Mouse (Mus musculus) forebrain, embryonic 16.5 days (tissue): ENCODE results near the gene Col4a1. TPM values are rescaled to one million over a fixed set of nuclear protein-coding genes. Genes with fewer than 3 reads are reported as not detected.

ENCODE experiments used
- ATAC-seq: fragments of 200-750 bp; cut with Nextera tagmentation; 2 replicates; pipeline ENCODE4 v1.8.0; 2017; ENCODE audit warnings: mild to moderate bottlenecking, moderate library complexity
- H3K27ac ChIP-seq: fragments of 300-500 bp; sonication (generic); 2 replicates; pipeline ENCODE4 v1.5.1; 2014; ENCODE audit warnings: low read length, control low read depth
- H3K27me3 ChIP-seq: fragments of 300-500 bp; sonication (generic); replicated peaks from 2 replicates; pipeline ENCODE4 v1.6.1; 2014; ENCODE audit warnings: low read length; ENCODE audit not compliant: control insufficient read depth, insufficient read depth
- H3K36me3 ChIP-seq: fragments of 300-500 bp; sonication (generic); 2 replicates; pipeline ENCODE4 v1.6.1; 2014; ENCODE audit not compliant: control insufficient read depth, insufficient read depth
- H3K4me1 ChIP-seq: fragments of 300-500 bp; sonication (generic); replicated peaks from 2 replicates; pipeline ENCODE4 v1.6.1; 2014; ENCODE audit warnings: low read length; ENCODE audit not compliant: control insufficient read depth, insufficient read depth
- H3K4me2 ChIP-seq: fragments of 300-500 bp; sonication (generic); 2 replicates; pipeline ENCODE4 v1.6.1; 2014; ENCODE audit warnings: mild to moderate bottlenecking, low read length, control low read depth
- H3K4me3 ChIP-seq: fragments of 300-500 bp; sonication (generic); replicated peaks from 2 replicates; pipeline ENCODE4 v1.5.1; 2014; ENCODE audit warnings: mild to moderate bottlenecking, low read length, control low read depth
- H3K9ac ChIP-seq: fragments of 300-500 bp; sonication (generic); replicated peaks from 2 replicates; pipeline ENCODE4 v1.6.1; 2014; ENCODE audit warnings: low read depth, low read length, control low read depth
- H3K9me3 ChIP-seq: fragments of 300-500 bp; sonication (generic); 2 replicates; pipeline ENCODE4 v1.6.1; 2016; ENCODE audit warnings: low read length; ENCODE audit not compliant: control insufficient read depth
- WGBS: fragments of 180-500 bp; shearing (Covaris S2); extraction: QIAGEN DNeasy Blood & Tissue Kit; methylation state at CpG from one replicate; pipeline ENCODE4 v1.1.7; 2014; 5-methylcytosine and 5-hydroxymethylcytosine counted together
- polyA plus RNA-seq: library from polyadenylated mRNA; unstranded; fragments of >200 nt; fragmentation: Nextera tagmentation; extraction: Ambion mirVana; gene quantifications from 2 replicates; pipeline ENCODE4 v1.2.1, GENCODE M21; 2015

Col4a1 gene
- polyA plus RNA-seq, 1 experiment from 2014 or later, result 69.0 TPM

DNA sequence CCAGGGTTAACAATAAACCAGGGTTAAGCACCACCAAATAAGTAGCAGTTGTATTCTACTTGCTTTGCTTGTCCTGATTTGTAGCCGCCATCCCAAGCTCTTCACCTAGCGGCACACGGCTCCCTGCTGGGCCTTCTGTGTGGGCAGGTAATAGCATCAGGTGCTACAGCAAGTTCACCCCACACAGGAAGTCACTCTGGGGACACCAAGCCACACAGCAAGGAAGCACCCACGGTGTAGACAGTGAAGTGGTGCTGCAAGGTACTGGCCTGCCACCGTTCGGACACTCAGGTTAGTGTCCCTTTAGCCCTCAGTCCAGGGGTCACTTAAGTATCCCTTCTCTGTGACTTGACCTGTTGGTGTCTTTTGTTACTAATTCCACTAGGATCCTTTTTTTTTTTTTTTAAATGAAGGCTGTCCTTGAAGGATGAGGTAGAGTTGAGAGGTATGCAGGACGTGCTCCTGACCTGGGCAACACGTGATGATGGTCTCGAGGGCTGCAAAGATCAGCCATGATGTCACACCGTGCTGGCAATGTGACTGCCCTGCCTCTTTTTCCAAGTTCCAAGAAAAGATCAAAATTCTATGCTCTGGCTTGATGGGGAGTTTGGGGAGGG lies 57.6 kb downstream of the Col4a1 start:
- Histone ChIP-seq H3K4me3 (no peak overlapping the region), H3K9ac (no peak overlapping the region), H3K36me3 (no peaks in the 10 kb centered on the region), H3K27ac (no peak overlapping the region), H3K4me1 (no peaks in the 10 kb centered on the region), H3K4me2 (no peak overlapping the region), H3K27me3 (no peaks in the 10 kb centered on the region), H3K9me3 (no peaks in the 10 kb centered on the region)
- ATAC-seq, result no peak
- 83% methylated on average over 10 of the region's 10 CpGs for WGBS

GRCm38 (mm10) chr8:11254510-11254909 lies 58.1 kb downstream of the Col4a1 start:
- ATAC-seq, result no peak
- Histone ChIP-seq H3K4me3 (no peak overlapping the region), H3K36me3 (no peaks in the 10 kb centered on the region), H3K4me2 (no peak overlapping the region), H3K27me3 (no peaks in the 10 kb centered on the region), H3K4me1 (no peaks in the 10 kb centered on the region), H3K9me3 (no peaks in the 10 kb centered on the region), H3K27ac (no peak overlapping the region), H3K9ac (no peak overlapping the region)
- 64% methylated on average over 2 of the region's 2 CpGs for WGBS

DNA sequence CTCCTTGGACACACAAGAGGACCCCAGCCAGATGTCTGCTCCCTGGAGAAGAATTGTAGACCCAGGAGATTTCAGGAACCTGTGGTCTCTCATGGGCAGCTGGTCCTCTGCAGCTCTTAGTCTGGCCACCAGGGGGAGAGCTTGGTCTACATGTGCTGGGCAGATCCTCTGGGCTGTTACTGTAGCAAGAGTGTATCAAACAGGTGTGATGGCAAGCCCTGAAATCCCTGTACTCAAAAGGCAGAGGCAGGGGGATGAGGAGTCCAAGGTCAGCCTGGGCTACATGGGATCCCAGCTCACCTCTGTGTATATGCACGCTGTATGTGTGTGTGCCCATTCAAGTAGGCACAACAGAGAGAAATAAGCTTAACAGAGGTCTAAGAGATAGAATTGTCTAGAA lies 59.1 kb downstream of the Col4a1 start:
- H3K9ac ChIP-seq, result no peak overlapping the region
- ATAC-seq, result peak; percentile 80
- no peak overlapping the region for H3K4me2 ChIP-seq
- no peaks in the 10 kb centered on the region for H3K36me3 ChIP-seq
- H3K4me3 ChIP-seq, result no peak overlapping the region
- 57% methylated on average over 1 of the region's 1 CpGs for WGBS
- no peak overlapping the region for H3K27ac ChIP-seq
- no peaks in the 10 kb centered on the region for H3K4me1 ChIP-seq
- H3K27me3 ChIP-seq, result no peaks in the 10 kb centered on the region
- H3K9me3 ChIP-seq, result no peaks in the 10 kb centered on the region

GRCm38 (mm10) chr8:11253041-11253440 lies 59.6 kb downstream of the Col4a1 start:
- no peak for ATAC-seq
- Histone ChIP-seq H3K36me3 (no peaks in the 10 kb centered on the region), H3K27ac (no peak overlapping the region), H3K9me3 (no peaks in the 10 kb centered on the region), H3K27me3 (no peaks in the 10 kb centered on the region), H3K4me1 (no peaks in the 10 kb centered on the region), H3K9ac (no peak overlapping the region), H3K4me2 (no peak overlapping the region), H3K4me3 (no peak overlapping the region)
- 88% methylated on average over 10 of the region's 10 CpGs for WGBS

DNA sequence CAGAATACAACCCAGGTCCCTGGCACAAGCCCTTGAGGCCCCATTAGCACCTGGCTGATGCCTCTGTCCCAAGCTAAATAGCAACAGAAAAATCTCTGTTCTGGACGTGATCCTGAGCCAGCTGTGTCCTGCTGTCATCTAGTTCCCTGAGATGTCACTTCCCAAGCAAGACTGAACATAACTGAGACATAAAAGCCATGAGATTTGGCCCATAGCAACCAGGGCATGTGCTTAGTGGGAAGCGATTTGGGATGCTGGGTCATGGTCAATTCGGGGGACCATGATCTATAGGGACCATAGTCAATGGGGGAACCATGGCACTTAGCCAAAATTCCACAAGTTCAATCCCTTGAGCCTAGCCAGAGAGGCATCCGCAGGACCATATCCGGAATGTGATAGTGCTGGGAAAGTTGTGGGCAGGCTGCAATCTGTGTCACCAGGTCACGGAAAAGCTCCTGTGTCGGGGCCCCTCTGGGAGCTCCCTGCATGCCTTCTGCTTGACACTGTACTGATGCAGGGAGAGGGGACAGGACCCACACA lies 60.3 kb downstream of the Col4a1 start:
- Histone ChIP-seq H3K9ac (no peak overlapping the region), H3K9me3 (no peaks in the 10 kb centered on the region), H3K4me1 (no peaks in the 10 kb centered on the region), H3K36me3 (no peaks in the 10 kb centered on the region), H3K27me3 (no peaks in the 10 kb centered on the region), H3K4me3 (no peak overlapping the region), H3K4me2 (no peak overlapping the region), H3K27ac (no peak overlapping the region)
- 72% methylated on average over 7 of the region's 7 CpGs for WGBS
- ATAC-seq, result no peak

DNA sequence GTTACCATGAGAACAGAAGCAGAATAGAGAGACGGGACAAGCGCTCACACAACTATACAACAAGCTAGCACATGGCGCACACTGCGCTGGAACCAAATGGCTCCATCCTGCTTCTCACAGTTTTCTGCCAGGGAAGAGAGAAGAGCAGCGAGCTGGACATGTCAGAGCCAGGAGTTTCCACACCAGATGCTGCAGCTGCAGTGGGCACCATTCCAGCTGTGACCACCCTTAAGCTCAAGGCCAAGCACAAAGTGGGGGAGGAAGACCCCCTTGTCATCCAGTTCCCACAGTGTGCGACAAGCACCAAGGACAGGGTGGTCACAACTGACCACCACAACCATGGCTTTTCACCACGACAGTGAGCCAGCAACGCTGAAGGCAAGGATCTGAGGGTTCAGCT lies 62.5 kb downstream of the Col4a1 start:
- Histone ChIP-seq H3K27ac (no peak overlapping the region), H3K27me3 (no peaks in the 10 kb centered on the region), H3K36me3 (no peaks in the 10 kb centered on the region), H3K4me2 (no peak overlapping the region), H3K4me3 (no peak overlapping the region), H3K9me3 (no peaks in the 10 kb centered on the region), H3K4me1 (no peaks in the 10 kb centered on the region), H3K9ac (no peak overlapping the region)
- 89% methylated on average over 8 of the region's 8 CpGs for WGBS
- ATAC-seq, result no peak

DNA sequence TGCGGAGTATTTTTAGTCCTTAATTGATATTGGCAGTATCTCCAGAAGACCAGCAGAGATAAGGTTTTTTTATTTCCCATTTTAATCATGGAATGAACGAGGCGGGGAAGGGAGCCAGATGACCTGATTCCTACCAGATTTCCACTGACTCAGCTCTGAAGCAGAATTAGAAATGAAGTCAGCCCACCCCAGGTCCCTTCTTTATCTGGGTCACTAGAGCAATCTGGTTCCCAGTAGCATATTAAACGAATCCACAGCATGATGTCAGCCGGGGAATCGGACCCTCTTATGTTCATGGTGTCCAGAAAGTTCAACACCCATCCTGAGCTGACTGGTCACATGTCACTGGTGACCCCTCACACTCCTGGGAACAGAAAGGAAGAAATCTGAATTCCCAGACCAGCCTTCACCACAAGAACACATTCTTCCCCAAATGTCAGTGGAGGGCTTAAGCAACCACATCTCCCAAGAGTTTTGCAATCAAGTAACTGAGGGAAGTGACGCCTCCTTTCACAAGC lies 63.0 kb downstream of the Col4a1 start:
- Histone ChIP-seq H3K9ac (no peak overlapping the region), H3K4me3 (no peak overlapping the region), H3K27me3 (no peaks in the 10 kb centered on the region), H3K36me3 (no peaks in the 10 kb centered on the region), H3K9me3 (no peaks in the 10 kb centered on the region), H3K4me2 (no peak overlapping the region), H3K4me1 (no peaks in the 10 kb centered on the region), H3K27ac (no peak overlapping the region)
- ATAC-seq, result no peak
- WGBS, result 75% methylated on average over 7 of the region's 7 CpGs

- Histone ChIP-seq H3K9me3 (no peaks in the 10 kb centered on the region), H3K9ac (no peak overlapping the region), H3K4me1 (no peaks in the 10 kb centered on the region), H3K4me2 (no peak overlapping the region), H3K4me3 (no peak overlapping the region), H3K27ac (no peak overlapping the region), H3K27me3 (no peaks in the 10 kb centered on the region), H3K36me3 (no peaks in the 10 kb centered on the region)
- 49% methylated on average over 7 of the region's 7 CpGs for WGBS
- ATAC-seq, result no peak
Observed at GRCm38 (mm10) chr8:11248712-11249111, 63.9 kb downstream of the Col4a1 start.

- no peak overlapping the region for H3K27ac ChIP-seq
- no peaks in the 10 kb centered on the region for H3K27me3 ChIP-seq
- no peaks in the 10 kb centered on the region for H3K4me1 ChIP-seq
- no peaks in the 10 kb centered on the region for H3K9me3 ChIP-seq
- no peak overlapping the region for H3K4me2 ChIP-seq
- no peak overlapping the region for H3K9ac ChIP-seq
- no peaks in the 10 kb centered on the region for H3K36me3 ChIP-seq
- WGBS, result 60% methylated on average over 2 of the region's 2 CpGs
- ATAC-seq, result no peak
- no peak overlapping the region for H3K4me3 ChIP-seq
Observed at GRCm38 (mm10) chr8:11241488-11241887, 71.1 kb downstream of the Col4a1 start.

DNA sequence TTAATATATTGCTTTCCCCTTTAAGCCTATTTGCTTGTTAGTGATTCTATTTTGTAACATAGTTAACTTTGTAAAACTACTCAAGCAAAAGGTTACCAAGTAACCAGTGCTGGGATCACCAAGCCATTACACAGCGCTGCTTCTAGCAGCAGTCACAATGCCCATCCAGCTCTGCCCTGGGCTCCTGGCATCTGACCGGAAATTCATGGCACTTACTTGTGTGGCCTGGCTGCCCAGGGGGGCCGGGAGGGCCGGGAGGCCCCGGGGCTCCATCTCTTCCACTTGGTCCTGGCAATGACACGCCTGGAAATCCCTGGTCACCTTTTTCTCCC lies 77.8 kb downstream of the Col4a1 start:
- Histone ChIP-seq H3K27me3 (no peaks in the 10 kb centered on the region), H3K4me2 (no peak overlapping the region), H3K36me3 (no peaks in the 10 kb centered on the region), H3K9me3 (no peaks in the 10 kb centered on the region), H3K4me1 (no peaks in the 10 kb centered on the region), H3K27ac (no peak overlapping the region), H3K9ac (no peak overlapping the region), H3K4me3 (no peak overlapping the region)
- no peak for ATAC-seq
- WGBS, result 81% methylated on average over 6 of the region's 6 CpGs
